Mouse (Mus musculus): ENCODE results near the gene Cdh13. TPM values are rescaled to one million over a fixed set of nuclear protein-coding genes. Genes with fewer than 3 reads are reported as not detected.

Cdh13 gene
- total RNA-seq, 4 experiments from 2014 or later: 74.1 to 101 (median 94.7) TPM

GRCm38 (mm10) chr8:118380058-118380457 lies 96.5 kb downstream of the Cdh13 start:
- DNase-seq (ENCODE audit: low spot score in 2 of 2): no peak

- no peak for DNase-seq (ENCODE audit: low spot score in 2 of 2)
Observed at GRCm38 (mm10) chr8:118380782-118381181, 97.2 kb downstream of the Cdh13 start.

DNA sequence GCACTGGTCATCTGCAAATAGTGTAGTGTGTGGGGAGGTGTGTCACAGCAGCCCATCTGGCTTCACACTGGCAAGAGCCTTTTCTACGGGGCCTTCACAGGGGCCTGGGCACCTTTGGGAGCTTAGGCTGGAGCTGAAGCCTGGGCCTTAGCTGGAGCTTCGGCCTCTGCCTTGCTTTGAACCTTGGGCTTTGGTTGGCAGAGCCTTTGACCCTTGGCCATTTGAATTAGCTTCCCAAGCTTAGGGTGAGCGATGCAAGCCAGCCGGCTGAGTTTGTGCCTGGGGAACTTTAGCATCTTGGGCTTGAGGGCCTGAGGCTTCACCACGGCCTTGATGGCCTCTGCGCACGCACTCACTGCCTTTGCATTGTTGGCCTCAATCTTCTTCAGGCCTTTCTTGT lies 98.1 kb downstream of the Cdh13 start:
- DNase-seq (ENCODE audit: low spot score in 2 of 2): no peak

GRCm38 (mm10) chr8:118384314-118384713 lies 100.8 kb downstream of the Cdh13 start:
- DNase-seq (ENCODE audit: low spot score in 2 of 2): no peak

DNA sequence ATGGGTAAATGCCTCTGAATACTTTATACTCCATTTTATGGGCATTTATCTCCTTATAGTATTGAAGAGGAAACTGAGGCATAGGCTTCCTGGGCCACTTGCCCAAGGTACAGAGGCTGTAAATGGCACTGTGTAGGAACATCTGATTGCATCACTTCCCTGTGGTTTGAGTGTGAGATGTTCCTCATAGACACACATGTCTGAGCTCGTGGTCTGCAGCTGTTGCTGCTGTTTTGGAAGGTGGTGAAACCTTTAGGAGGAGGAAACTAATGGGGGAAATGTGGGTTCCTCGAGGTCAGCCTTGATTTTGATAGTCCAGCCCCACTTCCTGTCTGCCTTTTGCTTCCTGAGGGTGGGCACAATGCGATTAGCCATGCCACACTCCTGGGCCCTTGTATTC lies 105.9 kb downstream of the Cdh13 start:
- no peak for DNase-seq (ENCODE audit: low spot score in 2 of 2)

GRCm38 (mm10) chr8:118393909-118394650 lies 110.5 kb downstream of the Cdh13 start:
- DNase-seq (ENCODE audit: low spot score in 2 of 2): peak; percentile 57 to 73

DNA sequence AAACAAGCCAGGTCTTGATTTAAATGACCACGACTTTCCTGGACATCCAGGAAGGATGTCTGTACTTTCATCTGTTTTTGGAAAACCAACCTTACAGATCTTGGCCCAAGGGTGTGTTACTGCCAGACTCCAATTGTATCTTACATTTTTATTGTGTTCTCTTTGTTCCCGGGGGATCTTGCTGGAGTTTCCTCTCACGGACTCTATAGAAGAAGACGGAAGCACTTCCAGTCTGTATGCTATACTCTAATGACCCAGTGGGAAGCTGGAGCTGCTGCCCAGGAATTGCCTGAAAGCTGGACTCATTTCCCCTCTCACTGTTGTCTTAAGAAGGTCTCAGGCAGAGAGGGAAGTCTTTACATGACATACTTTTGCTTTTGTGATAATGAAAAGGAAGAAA lies 111.6 kb downstream of the Cdh13 start:
- no peak for DNase-seq (ENCODE audit: low spot score in 2 of 2)

- peak in 1 of 2 experiments; percentile 26 for DNase-seq (ENCODE audit: low spot score in 2 of 2)
Observed at GRCm38 (mm10) chr8:118404836-118405235, 121.3 kb downstream of the Cdh13 start.

GRCm38 (mm10) chr8:118407322-118407721 lies 123.8 kb downstream of the Cdh13 start:
- peak; percentile 22 to 23 for DNase-seq (ENCODE audit: low spot score in 2 of 2)

- no peak for DNase-seq (ENCODE audit: low spot score in 2 of 2)
Observed at GRCm38 (mm10) chr8:118409396-118409795, 125.9 kb downstream of the Cdh13 start.

- DNase-seq (ENCODE audit: low spot score in 2 of 2): no peak
Observed at GRCm38 (mm10) chr8:118410341-118410970, 126.9 kb downstream of the Cdh13 start.

DNA sequence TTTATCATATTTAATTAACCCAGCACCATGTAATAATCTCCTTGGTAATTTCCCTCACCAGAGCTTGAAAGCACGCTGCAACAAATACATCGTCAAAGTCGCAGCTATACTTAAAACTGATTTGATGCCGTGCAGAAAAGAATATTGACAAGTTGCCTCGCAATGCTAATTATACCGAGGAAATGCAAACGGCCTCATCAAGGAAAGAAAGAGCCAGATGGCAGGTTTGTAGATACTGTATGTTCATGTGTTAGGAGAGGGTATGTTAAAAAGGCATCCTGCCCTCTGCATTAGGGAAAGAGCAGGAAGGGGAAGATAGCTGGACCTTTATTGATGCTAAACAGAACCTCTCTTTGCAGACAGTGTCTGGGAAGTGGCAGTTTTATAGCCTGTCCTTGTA lies 132.1 kb downstream of the Cdh13 start:
- no peak for DNase-seq (ENCODE audit: low spot score in 2 of 2)

DNA sequence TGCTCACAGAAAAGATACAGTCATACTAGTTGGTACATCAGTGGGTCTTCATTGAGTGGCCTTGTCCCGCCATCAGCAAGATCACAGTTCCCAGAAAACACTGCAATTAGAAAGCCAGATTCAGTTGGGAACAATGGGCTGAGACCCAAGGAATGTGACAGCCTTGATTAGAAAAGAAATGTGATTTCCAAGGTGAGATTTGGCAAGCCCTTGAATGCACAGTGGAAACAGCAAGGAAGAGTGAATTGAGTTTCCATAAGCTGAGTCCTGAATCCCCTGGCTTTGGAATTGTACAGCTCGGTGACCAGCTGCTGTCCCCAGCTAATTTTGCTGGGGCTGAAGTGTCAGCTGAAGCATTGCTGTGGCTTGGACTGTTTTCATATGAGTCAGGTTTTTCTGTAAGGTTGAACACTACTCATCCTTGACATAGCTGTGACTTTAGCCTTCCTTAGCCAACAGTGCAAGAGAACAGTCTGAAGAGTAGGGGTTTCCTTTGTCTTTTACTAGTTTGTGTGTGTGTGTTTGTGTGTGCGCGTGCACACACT lies 133.3 kb downstream of the Cdh13 start:
- DNase-seq (ENCODE audit: low spot score in 2 of 2): no peak

DNA sequence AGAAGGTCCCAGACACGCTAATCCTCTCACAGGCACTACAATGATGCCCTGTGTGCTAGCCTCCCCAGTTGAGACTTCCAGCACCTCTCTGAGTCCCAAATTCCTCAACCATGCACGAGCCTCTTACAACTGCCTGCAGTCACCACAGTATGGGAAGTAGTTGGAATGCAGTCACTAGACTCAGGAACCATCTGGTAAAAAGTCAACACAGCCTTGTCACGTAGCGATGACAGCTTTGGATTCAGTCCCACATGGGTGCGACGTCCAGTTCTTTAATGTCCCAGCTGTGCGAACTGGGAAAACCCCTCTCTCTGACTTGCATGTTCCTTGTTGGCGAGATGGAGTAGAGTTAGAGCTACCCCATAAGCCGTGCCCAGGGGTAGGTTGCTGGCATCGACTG lies 139.1 kb downstream of the Cdh13 start:
- no peak for DNase-seq (ENCODE audit: low spot score in 2 of 2)

GRCm38 (mm10) chr8:118428941-118429340 lies 145.4 kb downstream of the Cdh13 start:
- no peak for DNase-seq (ENCODE audit: low spot score in 2 of 2)

DNA sequence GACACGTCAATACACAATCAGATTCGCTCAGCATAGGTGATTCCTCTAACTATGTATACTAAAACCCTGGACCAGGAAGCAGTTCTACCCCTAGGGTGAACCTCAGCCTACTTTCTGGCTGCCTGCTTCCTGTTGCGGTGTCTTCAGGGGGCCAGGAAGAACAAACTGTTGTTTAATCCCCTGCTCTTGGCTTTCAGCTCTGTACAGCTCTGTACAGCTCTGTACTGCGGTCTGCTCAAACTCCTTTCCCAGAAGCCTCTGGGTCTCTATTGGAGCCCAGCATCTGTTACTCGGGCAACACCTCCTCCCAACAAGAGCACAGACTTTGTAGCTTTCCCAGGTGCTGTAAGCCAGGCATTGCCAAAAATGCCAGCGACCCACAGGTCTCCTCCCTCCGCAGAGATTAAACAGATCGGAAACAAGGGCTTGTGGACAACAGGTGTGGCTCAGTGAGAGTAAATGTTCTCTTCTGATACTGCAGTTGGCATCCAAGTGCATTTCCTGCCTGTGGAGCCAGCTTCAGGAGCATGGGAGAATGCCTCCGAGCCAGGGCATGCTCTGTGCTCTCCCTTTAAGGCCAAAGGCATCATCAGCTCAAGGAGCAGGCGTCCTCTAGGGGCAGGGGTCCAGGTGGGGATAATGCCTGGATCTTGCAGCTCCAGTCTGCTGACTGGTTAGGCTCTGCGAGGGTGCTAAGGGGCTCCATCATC lies 148.4 kb downstream of the Cdh13 start:
- DNase-seq (ENCODE audit: low spot score in 2 of 2): no peak

GRCm38 (mm10) chr8:118433553-118434180 lies 150.1 kb downstream of the Cdh13 start:
- no peak for DNase-seq (ENCODE audit: low spot score in 2 of 2)

DNA sequence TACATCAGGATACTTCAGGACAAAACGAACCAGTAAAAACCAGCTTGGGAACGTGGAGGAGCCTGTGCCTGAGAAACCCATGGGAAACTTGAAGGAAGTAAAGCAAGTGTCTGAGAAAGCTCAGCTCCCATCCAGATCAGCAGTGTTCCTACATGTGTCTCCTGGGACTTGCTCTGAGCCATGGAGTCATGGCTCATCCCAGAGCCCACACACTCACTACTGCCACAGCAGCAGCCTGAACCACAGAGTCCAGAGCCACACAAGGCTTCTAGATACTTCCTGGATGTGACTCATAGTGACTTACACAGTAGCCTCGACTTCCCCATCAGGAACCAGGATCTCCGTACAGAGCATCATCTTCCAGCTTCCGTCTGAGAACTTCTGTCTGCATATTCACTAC lies 153.2 kb downstream of the Cdh13 start:
- no peak for DNase-seq (ENCODE audit: low spot score in 2 of 2)

GRCm38 (mm10) chr8:118437152-118437551 lies 153.6 kb downstream of the Cdh13 start:
- no peak for DNase-seq (ENCODE audit: low spot score in 2 of 2)

DNA sequence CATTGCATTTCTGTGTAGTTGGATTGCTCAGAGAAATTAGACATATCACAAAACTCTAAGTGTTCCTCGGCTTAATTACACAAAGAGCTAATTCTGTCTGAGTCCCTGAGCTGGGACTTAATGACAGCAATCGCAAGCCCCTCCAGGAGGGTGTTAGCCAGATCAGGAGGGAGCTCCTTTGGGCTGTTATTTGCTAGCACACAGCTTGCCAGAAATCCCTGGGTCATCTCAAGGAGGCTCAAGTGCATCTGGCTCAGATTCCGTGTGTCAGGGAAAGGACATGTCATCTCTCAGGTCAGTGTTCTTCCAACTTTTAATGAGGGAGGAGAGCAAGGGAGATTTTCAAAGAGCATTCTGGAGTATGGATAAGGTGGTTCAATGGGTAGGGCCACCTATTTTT lies 154.3 kb downstream of the Cdh13 start:
- DNase-seq (ENCODE audit: low spot score in 2 of 2): no peak

DNA sequence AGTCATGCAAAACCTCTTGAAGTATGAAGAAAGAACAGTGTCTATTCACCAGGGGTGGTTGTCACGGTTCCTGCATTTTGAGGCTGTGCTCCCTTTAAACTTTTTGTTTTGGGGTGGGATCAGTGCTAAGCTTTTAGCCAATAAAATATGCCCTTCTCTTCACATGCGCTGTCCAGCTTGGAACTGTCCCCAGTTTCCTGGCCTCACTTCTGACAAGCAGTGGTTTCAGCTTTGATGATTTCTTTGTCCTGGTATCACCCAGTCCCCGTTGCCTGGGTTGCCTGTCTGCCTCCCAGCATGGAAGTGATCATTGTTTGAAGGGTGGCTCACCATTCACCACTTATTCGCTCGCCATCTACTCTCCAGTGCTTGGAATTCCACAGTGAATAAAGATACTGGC lies 156.3 kb downstream of the Cdh13 start:
- no peak for DNase-seq (ENCODE audit: low spot score in 2 of 2)

- DNase-seq (ENCODE audit: low spot score in 2 of 2): no peak
Observed at GRCm38 (mm10) chr8:118443361-118443760, 159.8 kb downstream of the Cdh13 start.

Data from gastrocnemius, adult 8-10 months (tissue).